Mouse (Mus musculus): ENCODE measurements around the gene Gpr87.
A peak's percentile ranks its signal among the peaks of the same experiment; 100 is the strongest.
"Not testable (repeated sequence)": the region's sequence is repeated elsewhere in the genome, so short reads cannot be mapped to it uniquely, and the experiment has no call there.

Gpr87 gene

GRCm38 (mm10) chr3:59185662-59186061, 9.2 kb downstream of the Gpr87 start:
- DNase-seq = no peak

GRCm38 (mm10) chr3:59182129-59182528, 12.8 kb downstream of the Gpr87 start:
- DNase-seq = no peak

- no peak for DNase-seq
Measured at GRCm38 (mm10) chr3:59181134-59181533, 13.8 kb downstream of the Gpr87 start.

GRCm38 (mm10) chr3:59176871-59177270, 18.0 kb downstream of the Gpr87 start:
- DNase-seq = no peak

- peak in 1 of 2 experiments; percentile 25 for DNase-seq
Measured at GRCm38 (mm10) chr3:59175234-59175633, 19.7 kb downstream of the Gpr87 start.

- DNase-seq = no peak
Measured at GRCm38 (mm10) chr3:59174426-59175154, 20.3 kb downstream of the Gpr87 start.

- no peak for DNase-seq
Measured at GRCm38 (mm10) chr3:59169921-59170627, 24.8 kb downstream of the Gpr87 start.

- no peak for DNase-seq
Measured at GRCm38 (mm10) chr3:59169215-59169614, 25.7 kb downstream of the Gpr87 start.

- DNase-seq = no peak
Measured at GRCm38 (mm10) chr3:59168476-59168875, 26.4 kb downstream of the Gpr87 start.

- no peak for DNase-seq
Measured at GRCm38 (mm10) chr3:59167417-59168054, 27.4 kb downstream of the Gpr87 start.

GRCm38 (mm10) chr3:59160465-59160864, 34.4 kb downstream of the Gpr87 start:
- no peak for DNase-seq

- no peak for DNase-seq
Measured at GRCm38 (mm10) chr3:59157048-59157447, 37.9 kb downstream of the Gpr87 start.

GRCm38 (mm10) chr3:59155404-59155803, 39.5 kb downstream of the Gpr87 start:
- no peak for DNase-seq

GRCm38 (mm10) chr3:59154888-59155287, 40.0 kb downstream of the Gpr87 start:
- DNase-seq = no peak

GRCm38 (mm10) chr3:59153424-59153823, 41.5 kb downstream of the Gpr87 start, which contains the start of gene P2ry14:
Gene P2ry14 (minus strand): TSS chr3:59153618.
- DNase-seq = no peak

- no peak for DNase-seq
Measured at GRCm38 (mm10) chr3:59150624-59151023, 44.3 kb downstream of the Gpr87 start.

GRCm38 (mm10) chr3:59149646-59150045, 45.3 kb downstream of the Gpr87 start:
- DNase-seq = no peak

- no peak for DNase-seq
Measured at GRCm38 (mm10) chr3:59145194-59145593, 49.7 kb downstream of the Gpr87 start.

- DNase-seq = no peak
Measured at GRCm38 (mm10) chr3:59141507-59142305, 53.2 kb downstream of the Gpr87 start.

- DNase-seq = not testable (repeated sequence)
Measured at GRCm38 (mm10) chr3:59140941-59141340, 54.0 kb downstream of the Gpr87 start.

- no peak for DNase-seq
Measured at GRCm38 (mm10) chr3:59140115-59140514, 54.8 kb downstream of the Gpr87 start.

- DNase-seq = peak in 1 of 2 experiments; percentile 33
Measured at GRCm38 (mm10) chr3:59139651-59140051, 55.3 kb downstream of the Gpr87 start.
